Mouse (Mus musculus) heart, adult 2 months (tissue): Measurements from ENCODE around the gene Pdpr.

Source experiments
- CTCF ChIP-seq: fragments of 200-600 bp; IDR thresholded peaks from 2 replicates; pipeline ENCODE4 v1.8.1; 2022; ENCODE audit warnings: antibody characterized with exemption, mild to moderate bottlenecking, moderate library complexity
- EP300 ChIP-seq: fragments of 200-500 bp; IDR thresholded peaks from 2 replicates; pipeline ENCODE4 v1.6.1; 2011; ENCODE audit warnings: low read depth, low read length, control low read depth; ENCODE audit not compliant: insufficient read depth
- POLR2A ChIP-seq: fragments of 200-500 bp; IDR thresholded peaks from 2 replicates; pipeline ENCODE4 v1.6.1; 2011; ENCODE audit warnings: mild to moderate bottlenecking, low read depth, low read length, control low read depth; ENCODE audit not compliant: insufficient read depth

- TF ChIP-seq POLR2A = no peak
- peak; percentile 31; the same call in 1 of the 2 replicates for TF ChIP-seq CTCF
- TF ChIP-seq EP300 = no peak
Measured at GRCm38 (mm10) chr8:111048694-111049093, 45.7 kb upstream of the Pdpr start.
